Mouse (Mus musculus) midbrain, postnatal 0 days (tissue): ENCODE measurements around the gene Rftn1. TPM values are rescaled to one million over a fixed set of nuclear protein-coding genes. Genes with fewer than 3 reads are reported as not detected.

Experiments
- ATAC-seq: fragments of 200-750 bp; cut with Nextera tagmentation; 2 replicates; pipeline ENCODE4 v1.8.0; 2017; ENCODE audit warnings: moderate number of reproducible peaks, mild to moderate bottlenecking, moderate TSS enrichment, moderate library complexity; ENCODE audit not compliant: low FRiP score
- DNase-seq: peaks from one replicate; pipeline ENCODE4 v3.0.0-alpha.2; 2015; ENCODE audit warnings: low spot score
- H3K27ac ChIP-seq: fragments of 300-500 bp; sonication (generic); 2 replicates; pipeline ENCODE4 v1.5.1; 2014; ENCODE audit warnings: low read depth, mild to moderate bottlenecking, low read length, mixed read lengths
- H3K27me3 ChIP-seq: fragments of 300-500 bp; sonication (generic); 2 replicates; pipeline ENCODE4 v1.6.1; 2014; ENCODE audit warnings: low read length, control low read depth, mixed read lengths; ENCODE audit not compliant: insufficient read depth
- H3K36me3 ChIP-seq: fragments of 300-500 bp; sonication (generic); 2 replicates; pipeline ENCODE4 v1.6.1; 2014; ENCODE audit warnings: low read length, control low read depth, mixed read lengths; ENCODE audit not compliant: insufficient read depth
- H3K4me1 ChIP-seq: fragments of 300-500 bp; sonication (generic); 2 replicates; pipeline ENCODE4 v1.6.1; 2014; ENCODE audit warnings: mild to moderate bottlenecking, control low read depth, antibody characterized with exemption, low read length, mixed read lengths; ENCODE audit not compliant: insufficient read depth
- H3K4me2 ChIP-seq: fragments of 300-500 bp; sonication (generic); 2 replicates; pipeline ENCODE4 v1.6.1; 2014; ENCODE audit warnings: low read depth, mild to moderate bottlenecking, low read length, mixed read lengths; ENCODE audit not compliant: poor library complexity, severe bottlenecking
- H3K4me3 ChIP-seq: fragments of 300-500 bp; sonication (generic); 2 replicates; pipeline ENCODE4 v1.5.1; 2014; ENCODE audit warnings: low read depth, mild to moderate bottlenecking, low read length, moderate library complexity
- H3K9ac ChIP-seq: fragments of 300-500 bp; sonication (generic); replicated peaks from 2 replicates; pipeline ENCODE4 v1.6.1; 2014; ENCODE audit warnings: mild to moderate bottlenecking, low read length, moderate library complexity, mixed read lengths; ENCODE audit not compliant: poor library complexity, severe bottlenecking
- H3K9me3 ChIP-seq: fragments of 300-500 bp; sonication (generic); 2 replicates; pipeline ENCODE4 v1.6.1; 2016; ENCODE audit warnings: low read length, control low read depth
- CTCF ChIP-seq: IDR thresholded peaks from 2 replicates; pipeline ENCODE4 v1.5.1; 2016; ENCODE audit warnings: antibody characterized with exemption, mild to moderate bottlenecking
- WGBS: fragments of 180-500 bp; shearing (Covaris S2); extraction: QIAGEN DNeasy Blood & Tissue Kit; methylation state at CpG from one replicate; pipeline ENCODE4 v1.1.7; 2014; 5-methylcytosine and 5-hydroxymethylcytosine counted together
- polyA plus RNA-seq: library from polyadenylated mRNA; unstranded; fragments of >200 nt; fragmentation: Nextera tagmentation; extraction: Ambion mirVana; gene quantifications from 2 replicates; pipeline ENCODE4 v1.2.1, GENCODE M21; 2015
- total RNA-seq: library from RNA; depleted of rRNA; stranded (reverse); fragments of >200 nt; gene quantifications from 2 replicates; pipeline ENCODE4 v1.2.3, GENCODE M21; 2014

Rftn1 gene
- total and polyA plus RNA-seq, 2 experiments from 2014 or later, result 28.2 to 46.4 TPM

DNA sequence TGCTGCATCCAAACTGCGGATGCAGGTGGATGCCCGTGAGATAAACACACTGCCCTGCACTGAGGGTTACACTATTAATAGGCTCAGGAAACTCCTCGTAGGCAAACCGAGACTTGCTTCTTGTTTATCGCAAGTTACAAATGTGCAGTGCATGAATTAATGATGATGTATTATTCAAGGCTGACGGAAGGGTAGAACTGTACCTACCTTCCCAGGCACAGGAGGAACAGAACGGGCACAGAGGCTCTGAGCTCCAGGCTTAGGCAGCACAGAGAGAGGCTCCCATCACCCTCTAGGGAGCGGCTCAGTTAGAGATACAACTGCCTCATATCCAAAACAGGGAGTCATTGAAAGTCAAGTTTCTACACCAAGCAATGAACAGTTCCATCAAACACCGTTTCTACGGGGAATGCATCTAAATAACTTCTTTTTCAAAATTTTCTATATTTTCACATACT is 121.8 kb downstream of the Rftn1 start:
- Histone ChIP-seq H3K9ac (no peak overlapping the region), H3K27ac (no peak overlapping the region), H3K9me3 (no peaks in the 10 kb centered on the region), H3K36me3 (no peaks in the 10 kb centered on the region), H3K4me2 (no peak overlapping the region), H3K27me3 (no peaks in the 10 kb centered on the region), H3K4me3 (no peak overlapping the region), H3K4me1 (no peaks in the 10 kb centered on the region)
- DNase-seq, result no peak
- WGBS, result 83% methylated on average over 10 of the region's 10 CpGs
- TF ChIP-seq CTCF, result no peak
- ATAC-seq, result no peak

DNA sequence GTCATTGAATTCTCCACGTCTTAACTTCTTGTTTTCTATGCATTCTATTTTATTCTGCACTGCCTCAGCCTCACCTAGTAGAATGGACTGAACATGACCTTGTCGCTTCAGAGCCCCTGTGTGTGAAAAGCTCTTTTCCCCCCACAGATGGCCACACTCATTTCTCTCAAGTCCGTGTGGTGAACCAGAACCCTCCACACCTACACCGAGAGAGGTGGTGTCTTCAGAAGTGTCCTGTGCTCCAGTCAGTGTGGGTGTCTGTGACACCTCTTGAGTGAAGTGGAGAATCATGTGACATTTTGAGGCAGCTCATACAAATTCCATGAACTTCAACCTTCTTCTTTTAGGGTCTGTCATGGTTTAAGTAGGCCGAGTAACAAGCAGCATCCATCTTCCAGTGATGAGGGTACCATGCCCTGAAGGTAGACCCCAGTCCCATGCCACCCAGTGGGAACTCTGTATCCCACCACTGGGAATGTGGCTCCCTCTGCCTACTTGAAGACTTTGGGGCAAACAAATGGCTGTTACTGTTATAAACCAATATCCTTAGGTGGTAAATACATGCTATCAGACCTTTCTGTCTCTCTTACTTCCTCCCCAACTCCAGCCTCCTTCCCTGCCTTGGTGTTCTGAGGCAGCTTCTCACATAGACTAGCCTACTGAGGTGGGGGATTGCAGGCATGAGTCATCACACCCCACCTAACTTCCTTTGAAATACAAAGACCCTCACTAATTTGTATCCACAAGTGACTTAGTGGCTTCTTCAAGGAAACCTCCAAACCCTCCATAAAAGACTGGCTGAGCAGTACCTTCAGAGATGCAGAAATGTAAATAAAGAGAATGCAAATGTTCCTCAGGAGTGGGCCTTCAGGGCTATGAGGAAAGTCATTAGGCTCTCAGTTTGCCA is 122.4 kb downstream of the Rftn1 start:
- TF ChIP-seq CTCF, result no peak
- 86% methylated on average over 5 of the region's 5 CpGs for WGBS
- H3K27ac ChIP-seq, result no peak overlapping the region

DNA sequence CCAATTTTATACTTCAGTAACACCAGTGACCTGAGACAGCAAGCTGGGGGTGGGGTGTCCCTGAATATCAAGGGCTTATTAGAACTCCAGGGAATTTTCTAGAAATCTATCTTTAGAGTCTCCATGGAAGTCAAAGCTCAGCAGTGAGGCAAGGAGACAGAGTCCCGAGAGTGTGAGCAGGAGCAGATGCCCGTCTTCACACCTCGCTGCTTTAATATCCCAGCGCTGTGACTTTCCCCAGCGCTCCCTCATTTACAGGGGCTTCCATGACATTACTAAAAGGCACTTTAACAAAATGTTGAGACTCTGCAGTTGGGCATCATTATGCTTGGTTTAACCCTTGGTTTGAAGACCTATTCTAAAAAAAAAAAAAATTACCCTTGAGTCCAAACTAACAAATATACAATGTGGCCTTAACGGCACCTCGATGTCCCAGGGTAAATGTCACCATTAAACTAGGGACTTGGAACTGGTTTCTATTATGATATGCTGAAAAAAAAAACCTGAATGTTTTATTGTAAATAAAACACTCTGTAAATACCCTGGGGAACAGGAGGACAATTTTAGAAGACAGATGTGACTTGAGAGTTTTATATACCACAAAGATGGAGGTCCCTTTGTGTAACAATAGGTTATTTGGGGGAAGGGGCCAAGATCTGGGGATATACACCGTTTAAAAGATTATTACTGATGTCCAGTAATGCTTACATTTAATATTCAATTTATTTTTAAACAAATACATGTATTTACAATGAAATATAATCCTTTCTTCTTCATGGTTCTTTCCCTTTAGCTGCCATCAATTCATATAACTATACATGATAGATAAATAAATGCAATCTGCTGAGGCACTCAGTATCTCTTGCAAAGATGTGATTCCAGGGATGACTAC is 123.4 kb downstream of the Rftn1 start:
- no peaks in the 10 kb centered on the region for H3K36me3 ChIP-seq
- 76% methylated on average over 8 of the region's 8 CpGs for WGBS
- no peak for ATAC-seq
- H3K4me2 ChIP-seq, result no peak overlapping the region
- no peaks in the 10 kb centered on the region for H3K4me1 ChIP-seq
- no peaks in the 10 kb centered on the region for H3K9me3 ChIP-seq
- H3K4me3 ChIP-seq, result no peak overlapping the region
- TF ChIP-seq CTCF, result no peak
- peak; percentile 13 for DNase-seq
- no peak overlapping the region for H3K27ac ChIP-seq
- H3K9ac ChIP-seq, result no peak overlapping the region
- H3K27me3 ChIP-seq, result no peaks in the 10 kb centered on the region

More for the DNA sequence above, 122.4 kb downstream of the Rftn1 start:
- DNase-seq (no peak), ATAC-seq (no peak)
- no peaks in the 10 kb centered on the region for H3K9me3 ChIP-seq
- no peaks in the 10 kb centered on the region for H3K27me3 ChIP-seq
- H3K36me3 ChIP-seq, result no peaks in the 10 kb centered on the region
- H3K9ac ChIP-seq, result no peak overlapping the region
- H3K4me1 ChIP-seq, result no peaks in the 10 kb centered on the region
- H3K4me2 ChIP-seq, result no peak overlapping the region
- no peak overlapping the region for H3K4me3 ChIP-seq

DNA sequence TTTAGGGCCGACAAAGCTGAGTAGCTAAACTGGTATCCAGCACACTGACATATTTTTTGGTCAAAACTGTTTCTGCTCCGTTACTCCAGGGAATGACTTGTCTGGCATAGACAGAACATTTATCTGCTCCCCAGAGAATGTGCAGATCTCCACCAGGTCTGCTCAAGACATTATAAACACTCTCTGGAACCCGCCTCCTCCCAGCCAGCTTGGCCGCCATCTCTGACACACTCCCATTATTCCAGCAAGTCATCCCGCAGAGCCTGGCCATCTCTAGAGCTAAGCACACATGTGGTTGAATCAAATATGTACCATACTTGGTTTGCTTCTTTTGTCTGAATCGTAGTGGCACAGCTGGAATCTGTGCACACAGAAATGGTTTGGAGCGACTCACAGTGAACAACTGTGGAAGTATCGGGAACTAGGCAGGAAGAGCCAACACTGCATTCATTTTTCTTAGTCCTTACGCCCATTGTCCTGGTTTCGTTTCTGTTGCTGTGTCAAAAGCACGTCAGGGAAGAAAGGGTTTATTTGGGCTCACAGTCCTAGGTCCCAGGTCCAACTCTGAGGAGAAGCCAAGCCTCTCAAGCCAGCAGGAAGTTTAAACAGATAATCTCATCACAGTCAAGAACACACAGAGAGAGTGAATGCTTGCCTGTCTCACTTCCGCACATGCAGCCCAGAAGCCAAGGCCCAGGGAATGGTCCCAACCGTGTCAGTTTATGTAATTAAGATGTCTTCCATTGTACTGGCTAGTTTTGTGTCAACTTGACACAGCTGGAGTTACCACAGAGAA is 126.4 kb downstream of the Rftn1 start:
- WGBS, result 78% methylated on average over 13 of the region's 13 CpGs

DNA sequence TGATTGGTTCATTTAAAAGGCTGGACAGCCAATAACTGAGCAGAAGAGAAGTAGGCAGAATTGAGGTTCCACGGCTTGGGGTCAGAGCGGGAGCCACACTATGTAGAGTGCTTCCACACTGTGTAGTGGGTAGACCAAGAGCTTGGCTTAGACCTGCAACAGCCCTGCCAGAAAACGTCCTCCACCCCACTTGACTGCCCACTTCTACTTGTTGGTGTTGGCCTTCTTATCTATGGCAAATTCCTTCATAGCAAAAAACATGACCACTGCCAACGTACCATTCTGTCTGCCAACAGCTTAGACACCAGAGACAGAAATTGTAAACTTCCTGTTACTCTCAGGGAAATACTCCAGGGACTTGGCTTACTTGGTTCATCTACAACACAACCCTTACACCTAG is 127.8 kb downstream of the Rftn1 start:
- Histone ChIP-seq H3K9me3 (no peaks in the 10 kb centered on the region), H3K4me1 (no peaks in the 10 kb centered on the region), H3K36me3 (no peaks in the 10 kb centered on the region), H3K4me3 (no peak overlapping the region), H3K27ac (no peak overlapping the region), H3K27me3 (no peaks in the 10 kb centered on the region), H3K4me2 (no peak overlapping the region), H3K9ac (no peak overlapping the region)
- ATAC-seq, result no peak
- 82% methylated on average over 4 of the region's 4 CpGs for WGBS
- TF ChIP-seq CTCF, result no peak
- no peak for DNase-seq

More for the DNA sequence above, 126.4 kb downstream of the Rftn1 start:
- Histone ChIP-seq H3K27me3 (no peaks in the 10 kb centered on the region), H3K27ac (no peak overlapping the region), H3K4me1 (no peaks in the 10 kb centered on the region), H3K9ac (no peak overlapping the region), H3K4me2 (no peak overlapping the region), H3K4me3 (no peak overlapping the region), H3K9me3 (no peaks in the 10 kb centered on the region), H3K36me3 (no peaks in the 10 kb centered on the region)
- no peak for ATAC-seq
- TF ChIP-seq CTCF, result no peak
- peak; percentile 11 for DNase-seq
